Mouse (Mus musculus) thymus, adult 2 months (tissue): ENCODE data around the gene Zfp428.

Experiments used
- CTCF ChIP-seq: fragments of 200-500 bp; IDR thresholded peaks from 2 replicates; pipeline ENCODE4 v1.5.1; 2012; ENCODE audit warnings: mild to moderate bottlenecking, control low read depth, low read length, moderate library complexity, borderline replicate concordance; ENCODE audit not compliant: control insufficient read depth, poor library complexity, insufficient read depth; ENCODE audit errors: extremely low read depth
- POLR2A ChIP-seq: fragments of 200-500 bp; IDR thresholded peaks from 2 replicates; pipeline ENCODE4 v1.6.1; 2012; ENCODE audit warnings: mild to moderate bottlenecking, low read length, control low read depth, moderate library complexity; ENCODE audit not compliant: control insufficient read depth, poor library complexity, insufficient read depth; ENCODE audit errors: extremely low read depth

- TF ChIP-seq CTCF (no peak), POLR2A (no peak)
Observed at GRCm38 (mm10) chr7:24476856-24477255, 29.9 kb upstream of the Zfp428 start.
